Mouse (Mus musculus): Measurements from ENCODE around the gene Stxbp6.

GRCm38 (mm10) chr12:45058007-45058406 is 16.5 kb downstream of the Stxbp6 start:
- TF ChIP-seq BHLHE40 (IDR thresholded peaks at IDR 0.05; ENCODE audit: borderline replicate concordance, low read depth, low read length) (no peak), MEF2A (IDR thresholded peaks at IDR 0.05; ENCODE audit: extremely low read depth, insufficient replicate concordance, low read depth, low read length, poor library complexity, severe bottlenecking) (no peak), MAZ (IDR thresholded peaks at IDR 0.05; ENCODE audit: low read depth, low read length) (no peak), POLR2AphosphoS2 (IDR thresholded peaks at IDR 0.05; ENCODE audit: low read length) (no peak), CTCF (IDR thresholded peaks at IDR 0.05 in 2 of 3, conservative IDR thresholded peaks at IDR 0.05 in 1 of 3; ENCODE audit: control insufficient read depth in 1 of 3, insufficient read depth in 1 of 3, low read depth in 2 of 3, low read length in 3 of 3, poor library complexity in 1 of 3, severe bottlenecking in 1 of 3) (no peak), POLR2A (IDR thresholded peaks at IDR 0.05; ENCODE audit: control insufficient read depth in 1 of 2, insufficient read depth in 1 of 2, low read depth in 1 of 2, low read length in 2 of 2, poor library complexity in 1 of 2) (no peak), EP300 (IDR thresholded peaks at IDR 0.05; ENCODE audit: low read depth in 1 of 2, low read length in 2 of 2) (no peak), USF2 (IDR thresholded peaks at IDR 0.05; ENCODE audit: borderline replicate concordance in 1 of 2, insufficient read depth in 1 of 2, low read depth in 1 of 2, low read length in 2 of 2) (no peak), RAD21 (IDR thresholded peaks at IDR 0.05; ENCODE audit: low read depth, low read length) (no peak), ZMIZ1 (IDR thresholded peaks at IDR 0.05; ENCODE audit: low read depth, low read length) (no peak), MYC (IDR thresholded peaks at IDR 0.05; ENCODE audit: low read depth, low read length) (no peak), ZC3H11A (IDR thresholded peaks at IDR 0.05; ENCODE audit: low read depth, low read length) (no peak), ZKSCAN1 (IDR thresholded peaks at IDR 0.05; ENCODE audit: low read depth, low read length) (no peak), TCF12 (IDR thresholded peaks at IDR 0.05; ENCODE audit: low read depth, low read length) (no peak)
